Mouse (Mus musculus): Measurements from ENCODE around the gene Mrpl4.
"Not testable (repeated sequence)": the region's sequence is repeated elsewhere in the genome, so short reads cannot be mapped to it uniquely, and the experiment has no call there.

Mrpl4 gene

DNA sequence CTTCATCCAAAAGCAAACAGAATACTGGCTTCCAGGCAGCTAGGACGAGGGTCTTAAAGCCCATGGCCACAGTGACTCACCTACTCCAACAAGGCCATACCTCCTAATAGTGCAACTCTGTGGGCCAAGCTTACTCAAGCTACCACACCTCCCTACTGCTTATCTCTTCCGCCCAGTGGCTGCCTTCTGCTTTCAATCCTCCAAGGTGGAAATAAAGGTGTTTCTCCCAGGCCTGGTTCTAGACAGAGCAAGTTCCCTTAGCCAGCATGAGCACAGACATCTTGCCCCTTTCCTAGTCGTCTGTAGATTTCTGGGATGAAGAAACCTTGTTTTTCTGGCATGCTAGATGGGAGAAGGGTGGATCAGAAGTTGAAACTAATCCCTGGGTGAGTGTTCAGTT, 37.2 kb downstream of the Mrpl4 start:
- no peak for DNase-seq (ENCODE audit: extremely low spot score)

DNA sequence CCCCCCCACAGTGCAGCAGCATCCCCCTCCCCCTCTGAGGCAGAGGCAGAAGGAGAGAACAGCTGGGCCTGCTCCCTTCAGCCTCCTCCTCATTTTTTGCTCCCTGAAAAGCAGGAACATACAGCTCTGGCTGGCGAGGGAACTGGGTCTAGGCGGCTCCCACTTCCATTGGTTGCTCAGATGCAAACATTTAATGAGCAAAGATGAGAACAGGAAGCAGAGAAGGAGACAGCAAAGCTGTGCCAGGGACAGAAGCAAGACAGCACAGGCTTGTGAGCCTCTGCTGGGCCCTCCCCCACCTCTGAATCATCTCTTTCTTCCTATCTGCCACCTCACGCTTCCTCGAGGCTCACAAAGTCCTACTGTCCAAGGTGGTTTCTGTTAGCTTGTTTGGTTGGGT, 38.8 kb downstream of the Mrpl4 start:
- DNase-seq (ENCODE audit: extremely low spot score): no peak

DNA sequence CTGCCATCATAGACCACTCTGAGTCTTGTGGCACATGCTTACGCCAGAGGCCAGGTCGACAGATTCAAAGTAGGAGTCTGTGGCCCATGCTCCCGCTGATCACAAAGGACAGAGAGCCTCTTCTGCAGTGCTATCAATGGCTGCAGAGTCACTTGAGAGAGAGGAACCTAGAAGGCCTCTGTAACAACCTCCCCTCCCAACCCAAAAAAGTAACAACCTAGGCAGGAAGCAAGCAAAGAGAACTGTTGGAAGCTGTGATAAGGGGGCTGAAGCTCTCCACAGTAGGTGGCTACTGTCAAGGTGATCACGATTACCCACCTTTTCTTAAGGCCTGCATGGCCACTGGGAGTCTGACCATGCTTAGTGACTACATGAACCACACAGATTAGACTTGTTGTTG, 41.0 kb downstream of the Mrpl4 start:
- DNase-seq (ENCODE audit: extremely low spot score): no peak

DNA sequence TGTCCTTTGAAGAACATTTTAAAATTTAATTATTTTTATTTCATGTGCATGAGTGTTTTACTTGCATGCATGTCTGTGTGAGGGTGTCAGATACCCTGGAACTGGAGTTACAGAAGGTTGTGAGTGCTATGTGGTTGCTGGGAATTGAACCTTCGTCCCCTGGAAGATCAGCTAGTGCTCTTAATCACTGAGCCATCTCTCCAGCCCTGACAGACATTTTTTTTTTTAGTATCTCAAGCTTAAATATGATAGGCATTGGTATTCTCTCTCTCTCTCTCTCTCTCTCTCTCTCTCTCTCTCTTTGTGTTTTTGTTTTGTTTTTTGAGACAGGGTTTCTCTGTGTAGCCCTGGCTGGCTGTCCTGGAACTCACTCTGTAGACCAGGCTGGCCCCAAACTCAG, 42.2 kb downstream of the Mrpl4 start:
- not testable (repeated sequence) for DNase-seq (ENCODE audit: extremely low spot score)

DNA sequence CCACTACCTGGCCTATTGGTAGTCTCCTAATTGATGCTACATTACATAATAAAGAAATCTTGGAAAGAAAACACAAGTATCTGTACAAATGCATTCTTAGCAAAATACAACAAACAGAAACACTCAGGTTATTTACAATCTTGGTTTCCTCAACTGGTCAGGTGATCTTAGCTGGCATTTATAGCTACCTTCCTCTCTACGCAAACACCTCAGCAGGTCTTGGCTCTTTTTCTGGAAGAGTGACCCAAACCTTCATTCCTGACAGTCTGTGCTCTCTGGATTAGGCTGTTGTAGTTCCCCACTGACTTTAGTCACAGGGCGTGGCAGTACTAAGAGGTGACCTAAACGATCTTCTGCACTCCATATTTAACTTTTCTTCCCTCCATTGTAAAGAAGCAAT, 42.7 kb downstream of the Mrpl4 start:
- no peak for DNase-seq (ENCODE audit: extremely low spot score)

DNA sequence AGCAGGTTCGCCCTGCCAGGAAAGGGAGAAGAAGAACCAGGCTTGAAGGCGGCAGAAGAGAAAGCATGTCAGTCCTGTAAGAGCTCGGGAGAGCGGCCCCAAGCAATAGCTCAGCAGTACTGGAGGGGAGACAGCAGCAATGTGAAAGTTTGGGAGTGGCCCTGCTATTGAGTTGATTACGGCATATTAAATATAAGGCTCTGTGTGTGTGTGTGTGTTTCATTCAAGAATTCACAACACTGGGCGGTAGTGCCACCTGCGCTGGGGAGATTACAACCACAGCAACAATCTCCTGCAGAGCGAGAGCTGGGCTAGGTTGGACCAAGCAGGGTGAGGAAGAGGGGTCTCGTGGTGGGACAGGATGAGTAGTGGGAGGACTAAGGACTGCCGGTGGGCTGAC, 49.0 kb downstream of the Mrpl4 start:
- DNase-seq (ENCODE audit: extremely low spot score): no peak

Measured in embryo, embryonic 9.5 days (tissue).